Mouse (Mus musculus): Measurements from ENCODE around the gene Mta1.

The Mta1 gene

GRCm38 (mm10) chr12:113098530-113099151 is 563 bp downstream of the Mta1 start:
- peak; percentile 59 for DNase-seq (ENCODE audit: low read depth)

GRCm38 (mm10) chr12:113099470-113100237 is 1.6 kb downstream of the Mta1 start:
- peak; percentile 40 for DNase-seq (ENCODE audit: low read depth)

- DNase-seq (ENCODE audit: low read depth): peak; percentile 27
Observed at GRCm38 (mm10) chr12:113100448-113101076, 2.5 kb downstream of the Mta1 start.

GRCm38 (mm10) chr12:113101251-113101960 is 3.3 kb downstream of the Mta1 start:
- peak; percentile 53 for DNase-seq (ENCODE audit: low read depth)

- DNase-seq (ENCODE audit: low read depth): peak; percentile 87
Observed at GRCm38 (mm10) chr12:113102461-113102860, 4.4 kb downstream of the Mta1 start.

GRCm38 (mm10) chr12:113103846-113104451 is 5.9 kb downstream of the Mta1 start:
- DNase-seq (ENCODE audit: low read depth): peak; percentile 60

- no peak for DNase-seq (ENCODE audit: low read depth)
Observed at GRCm38 (mm10) chr12:113106386-113106785, 8.3 kb downstream of the Mta1 start.

GRCm38 (mm10) chr12:113107431-113108124 is 9.5 kb downstream of the Mta1 start:
- peak; percentile 22 for DNase-seq (ENCODE audit: low read depth)

- DNase-seq (ENCODE audit: low read depth): no peak
Observed at GRCm38 (mm10) chr12:113108528-113109283, 10.6 kb downstream of the Mta1 start.

- DNase-seq (ENCODE audit: low read depth): no peak
Observed at GRCm38 (mm10) chr12:113109801-113110200, 11.7 kb downstream of the Mta1 start.

- no peak for DNase-seq (ENCODE audit: low read depth)
Observed at GRCm38 (mm10) chr12:113114141-113114540, 16.1 kb downstream of the Mta1 start.

GRCm38 (mm10) chr12:113114856-113115538 is 16.9 kb downstream of the Mta1 start:
- DNase-seq (ENCODE audit: low read depth): no peak

- peak; percentile 88 for DNase-seq (ENCODE audit: low read depth)
Observed at GRCm38 (mm10) chr12:113119516-113120410, 21.7 kb downstream of the Mta1 start.

- no peak for DNase-seq (ENCODE audit: low read depth)
Observed at GRCm38 (mm10) chr12:113124726-113125125, 26.6 kb downstream of the Mta1 start.

- no peak for DNase-seq (ENCODE audit: low read depth)
Observed at GRCm38 (mm10) chr12:113130732-113131131, 32.7 kb downstream of the Mta1 start.

- no peak for DNase-seq (ENCODE audit: low read depth)
Observed at GRCm38 (mm10) chr12:113131601-113132000, 33.5 kb downstream of the Mta1 start.

GRCm38 (mm10) chr12:113132567-113132966 is 34.5 kb downstream of the Mta1 start:
- DNase-seq (ENCODE audit: low read depth): no peak

GRCm38 (mm10) chr12:113133260-113133659 is 35.2 kb downstream of the Mta1 start:
- no peak for DNase-seq (ENCODE audit: low read depth)

- no peak for DNase-seq (ENCODE audit: low read depth)
Observed at GRCm38 (mm10) chr12:113133861-113134403, 35.9 kb downstream of the Mta1 start.

Measured in induced T-regulatory cell, adult 2 months (primary cell).